Mouse (Mus musculus) urinary bladder, postnatal 10 days (tissue): ENCODE results near the gene Dab1.

Source experiments
- DNase-seq: peaks from one replicate; pipeline ENCODE4 v3.0.0; 2022; ENCODE audit warnings: low spot score

Gene Dab1

GRCm38 (mm10) chr4:103700392-103700791, 81.2 kb downstream of the Dab1 start:
- DNase-seq: no peak

GRCm38 (mm10) chr4:103702137-103702536, 83.0 kb downstream of the Dab1 start:
- DNase-seq: no peak

- DNase-seq: no peak
Measured at GRCm38 (mm10) chr4:103704477-103704876, 85.3 kb downstream of the Dab1 start.

- DNase-seq: no peak
Measured at GRCm38 (mm10) chr4:103706501-103706900, 87.3 kb downstream of the Dab1 start.

- no peak for DNase-seq
Measured at GRCm38 (mm10) chr4:103707140-103707539, 88.0 kb downstream of the Dab1 start.

GRCm38 (mm10) chr4:103711353-103711752, 92.2 kb downstream of the Dab1 start:
- DNase-seq: no peak

- no peak for DNase-seq
Measured at GRCm38 (mm10) chr4:103713921-103714320, 94.8 kb downstream of the Dab1 start.

- DNase-seq: no peak
Measured at GRCm38 (mm10) chr4:103714991-103715390, 95.8 kb downstream of the Dab1 start.

GRCm38 (mm10) chr4:103715568-103715967, 96.4 kb downstream of the Dab1 start:
- DNase-seq: no peak

GRCm38 (mm10) chr4:103722738-103723137, 103.6 kb downstream of the Dab1 start:
- no peak for DNase-seq

- no peak for DNase-seq
Measured at GRCm38 (mm10) chr4:103726486-103726885, 107.3 kb downstream of the Dab1 start.

GRCm38 (mm10) chr4:103737185-103737584, 118.0 kb downstream of the Dab1 start:
- DNase-seq: no peak

- DNase-seq: no peak
Measured at GRCm38 (mm10) chr4:103751249-103751855, 132.2 kb downstream of the Dab1 start.

GRCm38 (mm10) chr4:103754561-103754960, 135.4 kb downstream of the Dab1 start:
- DNase-seq: no peak

- DNase-seq: no peak
Measured at GRCm38 (mm10) chr4:103757241-103757640, 138.1 kb downstream of the Dab1 start.

GRCm38 (mm10) chr4:103762416-103762815, 143.3 kb downstream of the Dab1 start:
- DNase-seq: no peak

GRCm38 (mm10) chr4:103775712-103776111, 156.6 kb downstream of the Dab1 start:
- DNase-seq: no peak

- DNase-seq: no peak
Measured at GRCm38 (mm10) chr4:103781398-103781797, 162.2 kb downstream of the Dab1 start.

- no peak for DNase-seq
Measured at GRCm38 (mm10) chr4:103783561-103784247, 164.5 kb downstream of the Dab1 start.

GRCm38 (mm10) chr4:103793589-103794312, 174.6 kb downstream of the Dab1 start:
- no peak for DNase-seq

GRCm38 (mm10) chr4:103796416-103796815, 177.3 kb downstream of the Dab1 start:
- DNase-seq: no peak

- no peak for DNase-seq
Measured at GRCm38 (mm10) chr4:103802439-103802838, 183.3 kb downstream of the Dab1 start.

GRCm38 (mm10) chr4:103804461-103804860, 185.3 kb downstream of the Dab1 start:
- DNase-seq: no peak
